Mouse (Mus musculus): ENCODE measurements around the gene Apoc4.

DNA sequence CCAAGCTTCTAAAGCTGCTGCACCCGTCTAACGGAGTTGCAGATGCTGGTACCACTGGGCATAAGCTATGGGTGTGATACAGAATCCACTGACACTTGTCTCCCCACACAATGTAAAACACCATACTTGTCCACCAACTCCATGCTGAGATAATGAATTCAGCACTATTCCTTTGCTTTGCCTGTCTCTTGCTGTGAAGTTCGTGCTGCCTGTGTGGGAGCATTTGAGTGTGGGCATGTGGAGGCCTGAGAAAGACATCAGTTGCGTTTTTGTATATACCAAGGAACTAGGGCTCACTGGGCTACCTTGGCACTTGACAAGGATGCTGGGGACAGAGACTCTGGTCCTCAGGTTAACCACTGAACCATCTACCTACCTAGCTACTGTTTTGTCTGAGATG is 40.1 kb downstream of the Apoc4 start:
- no peak for TF ChIP-seq EP300 (optimal IDR thresholded peaks at IDR 0.05)
- no peak for TF ChIP-seq CTCF (IDR thresholded peaks at IDR 0.05; ENCODE audit: low read depth)

All from stomach, postnatal 0 days (tissue).